Mouse (Mus musculus): ENCODE measurements around the gene Marc1. TPM values are rescaled to one million over a fixed set of nuclear protein-coding genes. Genes with fewer than 3 reads are reported as not detected.

Marc1 gene
- polyA plus RNA-seq, 1 experiment from 2014 or later = not detected

DNA sequence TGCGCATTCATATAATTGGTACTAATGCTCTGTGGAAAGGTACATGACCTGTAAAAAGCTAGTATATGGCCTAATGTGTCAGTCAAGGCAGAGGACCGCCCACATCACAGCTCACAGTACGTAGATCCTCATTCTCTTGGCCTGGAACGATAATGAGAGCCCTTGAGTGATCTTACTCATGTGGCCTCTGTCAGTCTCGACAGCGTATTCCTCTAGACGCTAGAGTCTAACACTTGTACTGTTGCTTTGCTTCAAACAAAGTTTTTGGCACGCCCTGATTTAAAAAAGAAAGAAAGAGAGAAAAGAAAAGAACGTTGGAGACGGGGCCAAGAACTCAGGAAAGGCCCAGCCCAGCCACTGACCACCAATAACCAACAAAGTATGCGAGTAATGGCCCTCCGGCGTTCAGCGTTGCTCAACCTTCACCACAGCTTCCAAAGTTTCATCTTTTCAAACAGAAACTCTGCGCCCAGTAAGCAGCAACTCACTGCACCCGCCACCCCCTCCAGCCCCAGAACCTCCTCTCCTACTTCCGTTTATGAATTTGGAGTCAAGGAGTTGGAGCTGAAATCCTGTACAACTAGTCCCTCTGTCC lies 2.6 kb downstream of the Marc1 start:
- WGBS = 92% methylated on average over 17 of the region's 17 CpGs
- DNase-seq (ENCODE audit: low spot score) = no peak
- H3K4me1 ChIP-seq = peaks cover 13% of the 10 kb centered on the region

DNA sequence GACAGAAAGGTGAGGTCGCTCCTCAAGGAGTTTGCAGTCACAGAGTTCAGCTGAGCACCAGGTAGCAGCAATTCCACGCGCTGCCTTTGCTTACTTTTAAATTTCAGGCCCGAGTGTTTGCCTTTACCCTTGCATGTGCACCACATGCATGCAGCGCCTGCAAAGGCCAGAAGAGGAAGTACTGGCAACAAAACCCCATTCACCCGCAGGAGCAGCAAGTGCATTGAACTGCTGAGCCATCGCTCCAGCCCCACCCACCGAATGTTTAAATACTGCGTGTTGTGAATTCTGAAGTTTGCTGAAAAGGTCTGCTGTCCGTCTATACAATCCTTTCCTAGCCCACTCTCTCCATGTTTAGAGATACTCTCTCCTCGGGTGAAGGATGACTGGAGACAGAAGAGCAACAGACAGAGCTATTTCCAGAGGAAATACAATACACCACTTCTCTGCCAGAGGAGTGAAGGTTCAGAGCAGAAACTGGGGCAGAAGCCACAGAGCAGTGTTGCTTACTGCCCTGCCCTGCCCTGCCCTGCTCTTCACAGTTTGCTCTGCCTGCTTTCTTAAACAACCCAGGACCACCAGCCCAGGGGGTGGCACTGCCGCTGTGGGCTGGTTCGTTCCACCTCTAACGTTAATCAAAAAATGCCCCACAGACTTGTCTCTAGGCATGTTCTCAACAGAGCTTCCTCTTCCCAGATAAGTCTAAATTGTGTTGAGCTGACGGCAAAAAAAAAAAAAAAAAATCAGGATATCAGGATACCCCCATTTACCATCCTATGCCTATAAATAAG lies 3.3 kb downstream of the Marc1 start:
- Histone ChIP-seq H3K27me3 (ENCODE audit: low read depth, poor library complexity, severe bottlenecking) (peaks cover 50% of the 10 kb centered on the region), H3K4me1 (peaks cover 13% of the 10 kb centered on the region), H3K4me3 (no peak overlapping the region), H3K27ac (replicated peaks) (no peak overlapping the region), H3K36me3 (0 out of 2 replicates have a peak, but pooled peaks cover under 1% of the 10 kb centered on the region), H3K9me3 (replicated peaks) (no peaks in the 10 kb centered on the region)
- no peak for DNase-seq (ENCODE audit: low spot score)
- 76% methylated on average over 15 of the region's 15 CpGs for WGBS

More for the DNA sequence above, 2.6 kb downstream of the Marc1 start:
- no peaks in the 10 kb centered on the region for H3K9me3 ChIP-seq (replicated peaks)
- no peak overlapping the region for H3K4me3 ChIP-seq
- H3K27me3 ChIP-seq (ENCODE audit: low read depth, poor library complexity, severe bottlenecking) = peaks cover 52% of the 10 kb centered on the region
- H3K36me3 ChIP-seq = 0 out of 2 replicates have a peak, but pooled peaks cover 3% of the 10 kb centered on the region
- no peak overlapping the region for H3K27ac ChIP-seq (replicated peaks)

DNA sequence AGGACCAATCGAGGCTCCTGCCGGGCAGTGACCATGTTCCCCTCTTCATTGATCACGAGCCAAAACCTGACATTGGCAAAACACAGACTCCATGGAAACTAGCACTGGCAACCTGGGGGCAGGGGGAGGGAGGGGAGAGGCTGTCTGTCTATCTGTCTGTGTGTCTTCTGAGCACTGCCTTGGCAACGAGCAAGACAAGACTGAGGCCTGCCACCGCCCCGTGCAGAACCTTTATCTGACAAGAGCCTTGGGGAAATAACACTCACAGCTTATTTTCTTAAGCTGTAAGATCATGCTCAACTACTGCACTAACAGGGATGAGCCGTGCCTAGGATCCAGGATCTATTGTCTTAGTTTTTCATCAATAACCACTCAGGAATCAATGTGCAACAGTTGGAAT lies 4.0 kb downstream of the Marc1 start:
- 83% methylated on average over 7 of the region's 7 CpGs for WGBS
- Histone ChIP-seq H3K27ac (replicated peaks) (no peak overlapping the region), H3K4me1 (peaks cover 13% of the 10 kb centered on the region), H3K36me3 (no peaks in the 10 kb centered on the region), H3K4me3 (no peak overlapping the region), H3K27me3 (ENCODE audit: low read depth, poor library complexity, severe bottlenecking) (peaks cover 43% of the 10 kb centered on the region), H3K9me3 (replicated peaks) (no peaks in the 10 kb centered on the region)
- DNase-seq (ENCODE audit: low spot score) = no peak

DNA sequence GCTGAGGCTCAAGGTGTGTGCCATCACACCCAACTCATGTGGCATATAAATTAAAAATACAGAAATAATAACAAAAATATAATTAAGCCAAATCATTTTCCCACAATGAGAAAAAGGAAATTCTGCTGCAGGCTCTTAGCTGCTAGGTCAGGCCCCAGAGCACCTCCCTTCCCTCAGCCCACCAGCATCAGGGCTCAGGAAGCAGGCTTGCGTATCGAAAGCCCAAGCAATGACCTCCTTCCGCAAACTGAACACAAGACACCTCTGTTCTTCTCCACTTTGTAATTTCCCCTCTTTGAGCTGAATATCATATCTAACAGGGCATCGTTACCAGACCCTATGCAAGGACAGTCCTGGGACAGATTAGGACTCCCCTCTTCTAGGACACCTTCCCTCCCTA lies 5.4 kb downstream of the Marc1 start:
- H3K4me1 ChIP-seq = peaks cover 6% of the 10 kb centered on the region
- DNase-seq (ENCODE audit: low spot score) = no peak
- 96% methylated on average over 4 of the region's 4 CpGs for WGBS

DNA sequence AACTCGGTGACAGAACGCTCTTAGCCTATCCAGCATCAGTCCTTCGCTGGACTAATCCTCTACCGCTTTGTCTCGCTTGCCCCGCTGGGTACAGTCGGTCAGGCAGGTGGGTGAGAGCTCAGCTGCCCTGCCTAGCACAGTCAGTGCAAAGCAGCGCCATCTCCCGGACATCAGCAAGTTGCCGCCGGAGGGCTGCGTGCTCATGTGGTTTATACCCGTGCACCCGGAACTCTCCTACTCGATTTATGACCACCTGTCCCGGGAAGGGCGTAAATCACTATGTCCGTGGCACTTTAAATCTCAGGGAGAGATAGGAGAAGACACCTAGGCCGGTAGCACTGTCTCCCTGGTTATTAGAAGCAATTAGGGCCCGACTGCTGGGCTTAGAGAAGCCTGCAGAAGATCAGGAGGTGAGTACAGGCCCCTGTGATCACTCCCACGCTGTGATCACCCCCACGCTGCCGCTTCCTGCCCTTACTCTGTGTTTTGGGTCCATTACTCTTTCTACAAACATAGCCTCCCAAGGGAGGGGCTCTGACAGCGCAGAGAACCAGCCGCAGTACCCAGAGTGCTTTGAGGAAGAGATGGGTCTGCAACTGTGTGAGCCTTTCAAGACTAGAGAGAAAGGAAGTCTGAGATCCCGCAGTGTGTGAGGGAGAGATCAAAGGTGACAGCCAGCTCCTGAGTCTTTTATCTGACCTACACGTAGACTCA lies 17.8 kb downstream of the Marc1 start:
- Histone ChIP-seq H3K36me3 (no peaks in the 10 kb centered on the region), H3K27me3 (ENCODE audit: low read depth, poor library complexity, severe bottlenecking) (no peaks in the 10 kb centered on the region), H3K4me3 (no peak overlapping the region), H3K4me1 (peaks cover 7% of the 10 kb centered on the region), H3K9me3 (replicated peaks) (no peaks in the 10 kb centered on the region), H3K27ac (replicated peaks) (no peak overlapping the region)
- WGBS = 21% methylated on average over 27 of the region's 27 CpGs
- DNase-seq (ENCODE audit: low spot score) = peak; percentile 60

More for the DNA sequence above, 5.4 kb downstream of the Marc1 start:
- no peak overlapping the region for H3K27ac ChIP-seq (replicated peaks)
- H3K9me3 ChIP-seq (replicated peaks) = no peaks in the 10 kb centered on the region
- H3K36me3 ChIP-seq = no peaks in the 10 kb centered on the region
- H3K4me3 ChIP-seq = no peak overlapping the region
- H3K27me3 ChIP-seq (ENCODE audit: low read depth, poor library complexity, severe bottlenecking) = peaks cover 29% of the 10 kb centered on the region

DNA sequence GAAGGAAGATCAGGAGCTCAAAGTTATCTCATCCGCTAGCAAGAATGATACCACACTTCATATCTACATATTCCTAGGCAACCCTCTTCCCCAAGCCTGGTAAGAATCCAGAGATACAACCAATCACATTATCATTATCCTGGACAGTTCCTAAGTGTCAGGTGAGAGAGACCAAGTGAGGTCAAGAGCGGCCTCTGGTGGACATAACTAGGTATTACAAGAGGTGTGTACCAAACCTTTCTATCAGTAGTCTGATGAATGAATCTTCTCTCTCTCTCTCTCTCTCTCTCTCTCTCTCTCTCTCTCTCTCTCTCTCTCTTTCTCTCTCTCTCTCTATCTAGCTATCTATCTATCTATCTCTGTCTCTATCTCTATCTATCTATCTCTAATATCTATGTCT lies 20.0 kb downstream of the Marc1 start:
- WGBS = 4% methylated on average over 2 of the region's 2 CpGs
- H3K9me3 ChIP-seq (replicated peaks) = no peaks in the 10 kb centered on the region
- DNase-seq (ENCODE audit: low spot score) = no peak
- no peak overlapping the region for H3K4me3 ChIP-seq
- no peaks in the 10 kb centered on the region for H3K36me3 ChIP-seq
- peaks cover 7% of the 10 kb centered on the region for H3K4me1 ChIP-seq
- H3K27me3 ChIP-seq (ENCODE audit: low read depth, poor library complexity, severe bottlenecking) = no peaks in the 10 kb centered on the region
- H3K27ac ChIP-seq (replicated peaks) = no peak overlapping the region

DNA sequence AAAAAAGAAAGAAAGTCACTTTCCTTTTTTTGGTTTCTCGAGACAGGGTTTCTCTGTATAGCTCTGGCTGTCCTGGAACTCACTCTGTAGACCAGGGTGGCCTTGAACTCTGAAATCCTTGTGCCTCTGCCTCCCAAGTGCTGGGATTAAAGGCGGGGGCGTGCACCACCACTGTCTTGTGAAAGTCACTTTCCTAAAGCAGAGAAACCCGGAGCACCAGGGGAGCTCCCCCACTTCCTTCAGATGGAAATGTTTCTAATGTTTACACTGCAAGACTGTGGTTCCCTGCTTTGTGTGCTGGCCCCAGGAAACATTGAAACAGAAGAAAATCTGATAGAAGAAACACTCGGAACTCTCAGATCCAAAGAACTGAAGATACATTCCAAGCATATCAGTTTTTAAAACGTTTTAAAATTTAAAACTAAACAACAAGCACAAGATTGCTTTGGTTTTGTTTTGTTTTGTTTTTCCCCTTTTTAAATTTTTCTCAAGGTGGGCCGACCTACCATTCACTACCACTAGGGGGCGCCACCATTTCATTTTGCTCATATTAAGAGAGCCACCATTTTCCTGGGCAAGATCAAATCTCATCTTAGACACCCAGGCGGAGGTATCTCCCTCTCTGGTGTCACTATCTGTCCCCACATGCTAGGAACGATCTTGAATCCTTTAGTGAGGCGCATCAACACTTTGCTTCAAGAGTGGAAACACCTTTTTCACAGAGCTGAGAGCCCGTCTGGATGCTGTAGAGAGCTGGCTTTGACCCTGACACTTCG lies 24.5 kb downstream of the Marc1 start:
- no peak overlapping the region for H3K4me3 ChIP-seq
- WGBS = 70% methylated on average over 13 of the region's 13 CpGs
- no peaks in the 10 kb centered on the region for H3K9me3 ChIP-seq (replicated peaks)
- H3K27ac ChIP-seq (replicated peaks) = no peak overlapping the region
- H3K4me1 ChIP-seq = no peaks in the 10 kb centered on the region
- H3K36me3 ChIP-seq = no peaks in the 10 kb centered on the region
- no peak for DNase-seq (ENCODE audit: low spot score)
- H3K27me3 ChIP-seq (ENCODE audit: low read depth, poor library complexity, severe bottlenecking) = no peaks in the 10 kb centered on the region

DNA sequence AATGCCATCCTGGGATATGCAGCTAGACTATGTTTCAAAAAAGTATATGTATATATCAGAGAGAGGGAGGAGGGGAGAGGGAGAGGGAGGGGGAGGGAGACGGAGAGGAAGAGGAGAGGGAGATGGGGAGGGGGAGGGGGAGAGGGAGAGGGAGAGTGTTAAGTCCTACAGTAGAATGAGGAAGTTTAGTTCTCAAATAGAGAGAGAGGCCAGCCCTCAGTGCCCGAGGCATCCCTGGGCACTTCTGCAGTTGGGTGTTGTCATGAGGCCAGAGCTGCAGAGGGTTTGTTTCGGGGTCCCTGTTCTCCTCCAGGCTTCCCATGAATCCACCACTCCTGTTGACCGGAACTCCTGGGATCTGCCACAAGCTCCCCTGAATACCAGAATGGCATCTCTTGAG lies 27.5 kb downstream of the Marc1 start:
- no peak overlapping the region for H3K4me3 ChIP-seq
- no peaks in the 10 kb centered on the region for H3K4me1 ChIP-seq
- no peak for DNase-seq (ENCODE audit: low spot score)
- H3K9me3 ChIP-seq (replicated peaks) = no peaks in the 10 kb centered on the region
- no peaks in the 10 kb centered on the region for H3K36me3 ChIP-seq
- no peaks in the 10 kb centered on the region for H3K27me3 ChIP-seq (ENCODE audit: low read depth, poor library complexity, severe bottlenecking)
- 87% methylated on average over 4 of the region's 4 CpGs for WGBS
- no peak overlapping the region for H3K27ac ChIP-seq (replicated peaks)

DNA sequence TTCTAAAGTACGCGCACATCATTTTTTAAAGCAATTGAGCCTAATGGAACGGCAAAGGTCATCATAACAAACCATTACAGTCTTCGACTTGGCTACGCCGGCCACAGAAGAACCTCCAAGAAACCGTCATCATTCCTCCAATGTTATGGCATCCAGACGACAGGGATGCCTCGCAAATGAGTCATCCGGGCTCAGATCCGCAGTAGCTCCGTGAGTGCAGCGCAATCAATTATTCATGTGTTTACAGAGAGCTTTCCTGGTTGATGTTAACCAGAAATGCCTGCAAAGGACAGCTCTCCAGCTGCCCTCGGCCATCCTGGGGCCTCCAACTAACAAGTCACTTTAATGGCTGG lies 29.0 kb downstream of the Marc1 start:
- DNase-seq (ENCODE audit: low spot score) = no peak
- 89% methylated on average over 14 of the region's 14 CpGs for WGBS

DNA sequence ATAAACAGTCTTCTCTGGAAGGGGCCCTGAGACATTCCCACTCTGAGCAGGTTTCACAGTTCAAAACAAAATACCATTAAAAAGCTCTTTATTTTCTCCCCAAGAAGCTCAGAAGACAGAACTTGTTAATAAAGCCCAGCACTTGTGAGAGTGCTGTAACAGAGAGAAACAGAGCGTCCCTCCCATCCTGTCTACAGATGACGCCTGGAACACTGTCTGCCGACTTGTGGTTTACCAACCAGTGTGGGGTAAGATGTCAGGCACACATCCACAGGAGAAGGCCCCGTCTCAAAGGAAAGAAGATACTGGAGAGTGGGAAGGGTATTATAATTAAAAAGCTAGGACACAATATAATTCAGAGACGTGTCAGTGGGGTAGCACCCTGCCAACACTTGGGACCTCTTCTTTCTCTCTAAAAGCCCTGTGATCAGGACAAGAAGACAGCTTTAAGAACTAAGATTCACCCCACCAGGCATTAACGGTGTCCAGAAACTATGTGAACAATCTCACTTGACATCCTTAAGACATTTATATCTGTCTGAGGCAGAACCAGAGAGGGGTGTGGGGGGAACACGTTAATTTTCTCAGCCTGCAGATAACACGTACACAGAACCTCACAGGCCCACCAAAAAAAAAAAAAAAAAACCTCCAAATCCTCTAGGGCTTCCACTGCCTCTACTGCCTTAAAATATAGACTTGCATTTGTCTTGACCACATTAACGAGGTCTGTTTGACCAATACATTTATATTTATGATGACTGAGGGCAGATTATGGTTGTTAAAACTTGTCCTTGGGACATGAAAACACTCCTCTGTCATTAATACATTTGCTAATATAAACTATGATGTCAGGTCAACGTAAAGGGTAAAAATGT lies 29.6 kb downstream of the Marc1 start:
- WGBS = 85% methylated on average over 10 of the region's 10 CpGs
- H3K4me1 ChIP-seq = peaks cover 4% of the 10 kb centered on the region; the same call in 1 of the 2 replicates
- H3K27ac ChIP-seq (replicated peaks) = no peak overlapping the region
- H3K4me3 ChIP-seq = no peak overlapping the region
- no peaks in the 10 kb centered on the region for H3K36me3 ChIP-seq
- DNase-seq (ENCODE audit: low spot score) = no peak
- H3K9me3 ChIP-seq (replicated peaks) = no peaks in the 10 kb centered on the region
- H3K27me3 ChIP-seq (ENCODE audit: low read depth, poor library complexity, severe bottlenecking) = no peaks in the 10 kb centered on the region

More for the DNA sequence above, 29.0 kb downstream of the Marc1 start:
- H3K27me3 ChIP-seq (ENCODE audit: low read depth, poor library complexity, severe bottlenecking) = no peaks in the 10 kb centered on the region
- no peaks in the 10 kb centered on the region for H3K9me3 ChIP-seq (replicated peaks)
- H3K4me1 ChIP-seq = peaks cover 2% of the 10 kb centered on the region; the same call in 1 of the 2 replicates
- no peak overlapping the region for H3K27ac ChIP-seq (replicated peaks)
- no peak overlapping the region for H3K4me3 ChIP-seq
- H3K36me3 ChIP-seq = no peaks in the 10 kb centered on the region

DNA sequence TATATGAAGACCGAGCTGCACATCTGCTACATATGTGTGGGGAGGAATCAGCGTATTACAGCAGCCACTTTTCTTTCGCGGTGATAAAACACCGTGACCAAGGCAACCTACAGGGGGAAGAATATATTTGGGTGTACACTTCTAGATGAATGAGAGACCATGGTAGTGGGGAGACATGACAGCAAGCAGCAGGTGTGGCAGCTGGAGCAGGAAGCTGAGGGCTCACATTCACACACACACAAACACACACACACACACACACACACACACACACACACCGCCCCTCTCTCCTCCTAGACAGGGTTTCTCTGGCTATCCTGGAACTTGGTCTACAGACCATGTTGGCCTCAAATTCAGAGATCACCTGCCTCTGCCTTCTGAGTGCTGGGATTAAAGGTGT lies 33.0 kb downstream of the Marc1 start:
- Histone ChIP-seq H3K27me3 (ENCODE audit: low read depth, poor library complexity, severe bottlenecking) (no peaks in the 10 kb centered on the region), H3K4me3 (no peak overlapping the region), H3K36me3 (no peaks in the 10 kb centered on the region), H3K4me1 (peaks cover 4% of the 10 kb centered on the region; the same call in 1 of the 2 replicates), H3K9me3 (replicated peaks) (no peaks in the 10 kb centered on the region), H3K27ac (replicated peaks) (no peak overlapping the region)
- 94% methylated on average over 6 of the region's 6 CpGs for WGBS
- DNase-seq (ENCODE audit: low spot score) = no peak

All from midbrain, embryonic 10.5 days (tissue).